Mouse (Mus musculus) CH12.LX (cell line): ENCODE measurements around the gene Jpt2.

Source experiments
- CTCF ChIP-seq, 2 experiments: IDR thresholded peaks in 1 of 2; conservative IDR thresholded peaks in 1 of 2; 2 replicates each; pipeline ENCODE4 v1.5.1; 2011 to 2012; ENCODE audit warnings: low read depth in 2 of 2, low read length in 2 of 2, improper control_type of control experiment in 1 of 2, inconsistent platforms in 1 of 2, mild to moderate bottlenecking in 1 of 2, moderate library complexity in 1 of 2
- POLR2A ChIP-seq: IDR thresholded peaks from 2 replicates; pipeline ENCODE4 v1.6.1; 2011; ENCODE audit warnings: low read depth, mild to moderate bottlenecking, improper control_type of control experiment, low read length
- POLR2AphosphoS2 ChIP-seq: IDR thresholded peaks from 2 replicates; pipeline ENCODE4 v1.6.1; 2011; ENCODE audit warnings: low read depth, low read length, improper control_type of control experiment
- TBP ChIP-seq: conservative IDR thresholded peaks from 2 replicates; pipeline ENCODE4 v1.6.1; 2011; ENCODE audit warnings: low read depth, low read length, improper control_type of control experiment

- TF ChIP-seq CTCF (conservative IDR thresholded peaks at IDR 0.05 in 1 of 2, IDR thresholded peaks at IDR 0.05 in 1 of 2; ENCODE audit: low read depth in 2 of 2, low read length in 2 of 2), result no peak
- no peak for TF ChIP-seq POLR2AphosphoS2
- TF ChIP-seq TBP, result 0 out of 2 replicates have a peak, but pooled peaks have one; percentile 36
- TF ChIP-seq POLR2A, result peak; percentile 62
These were observed 595 bp upstream of the Jpt2 start for GRCm38 (mm10) chr17:24960852-24961715.
